Mouse (Mus musculus): ENCODE measurements around the gene Rit1.
"Not testable (repeated sequence)": the region's sequence is repeated elsewhere in the genome, so short reads cannot be mapped to it uniquely, and the experiment has no call there.

Gene Rit1

DNA sequence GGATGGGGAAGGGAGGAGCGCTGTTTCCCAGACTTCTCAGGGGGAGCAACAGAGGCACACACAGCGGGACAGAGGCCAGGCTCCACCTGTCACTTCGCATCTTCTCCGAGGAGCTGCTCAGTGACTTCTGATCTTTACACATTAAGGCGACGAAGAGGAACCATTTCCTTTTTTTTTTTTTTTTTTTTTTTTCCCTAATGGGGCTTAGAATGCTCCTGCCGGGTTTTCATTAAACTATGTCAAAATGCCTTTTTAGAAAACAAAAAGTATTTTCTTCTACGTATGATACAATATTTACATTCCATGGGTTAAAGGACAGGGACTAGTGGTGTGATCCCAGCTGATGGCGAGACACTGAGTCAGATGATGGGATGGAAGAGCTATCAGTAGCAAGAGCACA, 28.9 kb downstream of the Rit1 start:
- no peak for DNase-seq

DNA sequence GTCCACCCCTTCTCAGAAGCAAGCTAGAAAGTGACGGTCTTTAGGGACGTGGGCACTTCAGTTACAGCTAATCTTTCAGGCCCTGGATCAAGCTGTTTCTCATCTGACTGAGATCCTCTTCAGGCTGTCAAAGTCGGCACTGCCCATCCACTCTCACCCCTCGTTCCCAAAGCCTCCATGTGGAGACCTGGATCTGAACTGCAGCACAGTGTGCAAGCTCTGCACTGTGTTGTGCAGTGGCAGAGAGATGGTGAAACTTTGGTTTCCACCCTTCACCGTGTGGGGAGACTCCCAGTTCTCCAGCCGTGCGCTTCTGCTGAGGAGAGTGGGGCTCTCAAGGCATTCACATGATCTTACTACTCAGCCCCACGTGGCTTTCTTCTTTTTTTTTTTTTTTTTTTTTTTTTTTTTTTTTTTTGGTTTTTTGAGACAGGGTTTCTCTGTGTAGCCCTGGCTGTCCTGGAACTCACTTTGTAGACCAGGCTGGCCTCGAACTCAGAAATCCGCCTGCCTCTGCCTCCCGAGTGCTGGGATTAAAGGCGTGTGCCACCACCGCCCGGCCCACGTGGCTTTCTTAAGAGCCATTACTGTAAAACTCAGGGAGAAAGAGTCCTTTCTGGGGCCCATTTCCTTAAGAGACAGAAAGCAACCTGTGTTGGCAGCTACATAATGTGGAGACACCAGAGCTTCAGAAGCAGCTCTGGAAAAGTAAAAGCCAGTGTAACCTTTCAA, 29.7 kb downstream of the Rit1 start:
- no peak for DNase-seq

DNA sequence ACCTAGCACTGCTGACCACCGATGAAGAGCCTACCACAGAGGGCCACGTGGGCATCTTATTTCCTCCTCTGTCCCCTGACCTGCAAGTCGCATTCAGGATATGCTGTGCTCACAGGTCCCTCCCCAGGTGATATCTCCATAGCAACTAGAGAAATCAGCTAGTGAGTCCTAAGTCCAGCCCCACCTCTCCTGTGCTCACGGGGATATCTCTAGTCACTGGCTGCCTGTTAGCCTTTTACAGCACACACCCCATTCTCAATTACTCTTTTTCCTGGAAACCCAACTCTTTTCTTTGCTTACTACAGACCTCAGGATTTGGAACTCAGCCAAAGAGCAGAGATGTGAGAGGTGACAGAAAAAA, 30.2 kb downstream of the Rit1 start:
- DNase-seq: no peak

DNA sequence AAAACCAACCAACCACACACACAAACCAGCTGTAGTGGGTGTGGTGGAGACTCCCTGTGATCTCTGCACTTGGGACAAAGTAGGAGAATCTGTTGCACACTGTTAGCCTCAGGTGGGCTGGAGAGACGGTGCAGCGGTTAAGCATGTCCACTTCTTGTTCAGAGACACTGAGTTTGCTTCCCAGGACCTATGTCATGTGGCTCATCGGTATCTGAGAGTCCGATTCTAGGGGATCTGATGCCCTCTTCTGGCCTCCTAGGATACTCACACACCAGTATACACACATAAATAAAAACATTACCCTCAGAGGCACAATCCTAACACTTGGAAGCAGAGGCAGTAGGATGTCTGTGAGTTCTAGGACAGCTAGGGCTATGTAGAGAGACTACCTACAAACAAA, 37.6 kb downstream of the Rit1 start:
- no peak for DNase-seq

DNA sequence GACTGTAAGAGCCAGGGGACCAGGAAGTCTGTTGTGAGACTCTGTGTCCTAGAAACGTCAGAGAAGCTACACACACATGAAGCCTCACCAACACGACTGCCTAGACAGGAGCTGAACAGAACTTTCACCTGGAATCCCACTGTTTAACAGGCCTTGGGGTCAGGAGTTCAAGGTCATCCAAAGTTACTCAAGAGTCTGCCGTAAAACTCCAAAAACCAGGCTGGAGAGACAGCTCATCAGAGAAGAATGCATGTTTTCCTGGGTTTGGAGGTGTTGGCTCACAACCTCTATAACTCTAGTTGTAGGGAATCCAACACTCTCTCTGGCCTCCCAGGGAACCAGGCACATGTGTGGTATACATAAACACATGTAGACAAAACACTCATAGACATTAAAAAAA, 38.9 kb downstream of the Rit1 start:
- DNase-seq: no peak

DNA sequence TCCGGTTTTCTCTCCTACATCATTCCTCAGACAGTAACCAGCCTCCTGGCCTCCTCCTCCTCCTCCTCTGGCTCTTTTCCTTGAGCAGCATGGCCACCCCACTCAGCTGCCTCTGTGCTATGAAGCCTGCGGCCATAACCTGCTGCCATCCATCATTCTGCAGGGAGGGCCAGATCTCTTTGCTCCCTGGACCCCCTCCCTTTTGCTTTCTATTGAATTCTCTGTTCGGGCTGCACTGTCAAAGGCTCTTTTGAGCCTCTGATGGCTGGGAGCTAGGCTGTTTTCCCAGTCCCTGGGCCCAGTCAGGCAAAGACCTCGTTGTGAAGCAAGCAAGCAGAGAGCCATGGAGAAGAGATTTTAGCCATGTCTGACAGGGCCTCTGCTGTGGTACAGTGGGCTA, 39.6 kb downstream of the Rit1 start:
- no peak for DNase-seq

DNA sequence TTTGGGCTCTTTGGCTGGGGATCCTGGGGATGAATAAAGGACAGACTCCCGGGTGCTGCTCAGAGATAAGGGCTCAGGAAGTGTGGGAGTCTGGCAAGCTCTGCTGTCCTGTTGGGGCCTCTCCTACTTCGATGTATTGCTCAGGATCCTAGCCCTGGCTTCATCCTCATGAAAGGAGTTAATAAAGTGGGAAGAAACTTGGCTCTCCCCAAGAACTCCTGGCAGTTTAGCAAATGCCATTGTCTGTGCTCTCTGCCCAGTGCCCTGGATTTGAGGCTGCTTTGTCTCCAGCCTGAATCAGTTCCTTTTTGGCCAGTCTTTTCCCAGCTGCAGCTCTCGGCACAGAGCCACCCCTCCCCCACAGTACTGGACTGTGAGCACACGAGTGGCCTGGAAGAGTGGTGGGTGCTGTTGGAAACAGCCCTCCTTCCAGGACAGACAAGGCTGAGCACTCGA, 41.4 kb downstream of the Rit1 start:
- DNase-seq: peak; percentile 59

DNA sequence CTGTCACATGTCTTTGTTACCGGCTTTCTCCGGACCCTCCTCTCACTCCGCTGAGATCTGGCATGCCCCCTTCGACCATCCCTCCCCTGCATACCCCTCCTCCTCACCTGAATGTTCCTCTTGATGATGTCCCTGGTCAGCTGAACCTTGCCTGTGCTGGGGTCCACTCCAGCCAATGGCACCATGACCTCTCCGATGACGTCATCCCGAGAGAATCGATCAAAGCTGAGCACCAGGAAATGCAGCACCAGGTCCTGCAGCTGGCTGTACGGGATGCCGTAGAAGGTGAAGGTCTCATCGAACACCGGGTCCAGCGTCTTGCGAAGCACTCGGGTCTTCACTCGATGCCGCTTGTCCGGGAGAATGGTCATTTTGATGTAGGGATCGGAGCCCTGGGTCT, 45.0 kb downstream of the Rit1 start:
- DNase-seq: no peak

DNA sequence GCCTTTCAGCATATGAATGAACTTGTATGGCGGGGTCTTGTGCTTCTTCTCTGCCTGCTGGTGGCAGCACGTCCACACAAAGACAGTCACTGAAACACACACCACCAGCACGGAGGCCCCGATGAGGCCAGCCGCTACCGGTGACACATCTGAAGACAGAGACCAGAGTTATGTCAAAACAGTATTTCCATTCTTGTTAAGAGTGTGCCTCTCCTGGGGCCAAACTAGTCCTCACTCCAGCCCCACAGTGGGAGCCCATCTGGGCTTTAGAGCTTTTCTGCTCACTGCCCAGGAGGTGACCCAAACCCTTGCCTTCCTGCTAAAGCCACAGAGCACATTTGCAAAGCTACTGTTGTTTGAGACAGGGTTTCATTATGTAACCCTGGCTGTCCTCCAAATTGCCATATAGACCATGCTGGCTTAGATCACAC, 45.8 kb downstream of the Rit1 start:
- DNase-seq: peak; percentile 32

DNA sequence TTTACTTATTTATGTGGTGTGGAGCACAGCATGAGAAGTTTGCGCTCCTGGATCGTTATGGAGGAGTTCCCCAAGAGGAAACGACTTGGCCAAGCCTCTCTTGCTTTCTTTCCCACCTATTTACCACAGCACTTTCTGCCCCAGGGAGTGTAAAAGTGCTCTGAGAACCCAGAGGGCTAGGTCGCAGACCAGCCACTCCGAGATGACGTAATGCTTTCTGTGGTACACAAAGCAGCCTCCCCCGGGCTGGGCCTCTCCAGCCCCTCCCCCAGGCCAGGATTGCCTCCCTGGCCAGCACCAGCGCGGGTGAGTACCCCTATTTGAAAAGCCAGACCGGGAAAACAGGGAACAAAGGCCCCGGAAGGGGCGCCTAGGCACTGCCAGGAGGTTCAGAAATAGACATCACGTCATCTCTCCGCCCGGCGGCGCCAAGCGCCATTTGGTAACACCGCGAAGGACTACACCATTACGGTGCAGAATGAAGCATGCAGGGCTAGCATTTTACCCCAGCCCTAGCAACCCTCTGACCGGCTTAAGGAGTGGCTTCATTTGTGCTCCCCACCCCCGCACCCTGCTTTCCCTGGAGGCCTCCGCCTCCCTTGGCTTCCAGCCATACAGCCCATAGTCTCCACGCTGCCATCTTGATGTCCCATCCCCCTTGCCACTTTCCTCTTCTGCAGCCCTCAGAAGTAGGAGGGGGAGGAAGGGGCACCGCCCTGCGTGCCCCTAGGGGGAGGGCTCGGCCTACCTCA, 54.7 kb downstream of the Rit1 start:
- DNase-seq: peak; percentile 76

DNA sequence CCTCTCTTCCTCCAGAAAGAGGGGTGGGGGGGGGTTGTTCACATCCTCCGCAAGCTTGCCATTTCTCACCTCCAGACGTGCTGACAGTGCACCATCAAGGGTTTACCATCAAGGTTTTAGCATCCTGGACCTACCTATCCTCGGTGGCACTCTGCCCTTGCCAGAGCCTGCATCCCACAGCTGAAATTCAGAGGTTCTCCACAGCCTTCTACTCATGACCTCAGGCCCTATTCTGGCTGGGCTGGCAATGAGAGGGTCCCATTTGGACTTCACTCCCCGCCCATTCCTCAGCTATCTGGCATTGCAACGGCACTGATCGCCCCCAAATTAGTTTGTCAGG, 55.3 kb downstream of the Rit1 start:
- DNase-seq: not testable (repeated sequence)

DNA sequence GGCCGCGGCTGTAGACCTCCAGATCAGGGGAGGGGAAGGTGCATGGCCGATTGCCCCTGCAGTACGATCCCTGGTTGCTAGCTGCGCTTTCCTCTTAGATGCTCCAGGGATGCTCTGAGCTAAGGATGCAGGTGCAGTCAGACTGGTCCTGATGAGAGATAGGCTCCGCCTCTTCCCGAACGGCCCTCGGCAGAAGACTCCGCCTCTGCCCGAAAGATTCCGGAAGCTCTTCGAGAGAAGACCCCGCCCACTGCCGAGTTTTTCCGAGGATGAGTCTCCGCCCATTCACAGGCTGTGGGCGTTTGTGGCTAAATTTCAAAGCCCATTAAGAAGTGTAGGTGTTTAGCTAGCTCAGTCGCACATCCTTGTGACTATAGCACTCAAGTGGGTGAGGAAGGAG, 55.8 kb downstream of the Rit1 start:
- DNase-seq: peak; percentile 94

DNA sequence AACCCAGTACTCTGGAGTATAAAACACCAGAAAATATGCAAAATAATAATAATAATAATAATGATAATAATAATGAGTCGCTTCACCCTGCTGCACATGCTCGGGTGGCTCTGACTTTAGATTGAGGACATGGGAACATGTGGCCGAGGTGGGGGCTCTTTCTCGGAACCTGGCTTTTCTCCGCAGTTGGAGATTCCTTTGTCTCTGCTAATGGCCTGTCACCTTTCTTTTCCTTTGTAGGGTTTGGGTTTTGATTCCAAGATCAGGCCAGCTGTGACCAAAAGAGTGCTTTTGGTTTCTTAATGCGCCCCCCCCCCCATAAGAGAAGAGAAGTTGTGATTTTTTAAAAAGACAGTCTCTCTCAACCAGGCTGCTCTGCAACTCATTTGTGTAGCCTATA, 56.5 kb downstream of the Rit1 start:
- not testable (repeated sequence) for DNase-seq

DNA sequence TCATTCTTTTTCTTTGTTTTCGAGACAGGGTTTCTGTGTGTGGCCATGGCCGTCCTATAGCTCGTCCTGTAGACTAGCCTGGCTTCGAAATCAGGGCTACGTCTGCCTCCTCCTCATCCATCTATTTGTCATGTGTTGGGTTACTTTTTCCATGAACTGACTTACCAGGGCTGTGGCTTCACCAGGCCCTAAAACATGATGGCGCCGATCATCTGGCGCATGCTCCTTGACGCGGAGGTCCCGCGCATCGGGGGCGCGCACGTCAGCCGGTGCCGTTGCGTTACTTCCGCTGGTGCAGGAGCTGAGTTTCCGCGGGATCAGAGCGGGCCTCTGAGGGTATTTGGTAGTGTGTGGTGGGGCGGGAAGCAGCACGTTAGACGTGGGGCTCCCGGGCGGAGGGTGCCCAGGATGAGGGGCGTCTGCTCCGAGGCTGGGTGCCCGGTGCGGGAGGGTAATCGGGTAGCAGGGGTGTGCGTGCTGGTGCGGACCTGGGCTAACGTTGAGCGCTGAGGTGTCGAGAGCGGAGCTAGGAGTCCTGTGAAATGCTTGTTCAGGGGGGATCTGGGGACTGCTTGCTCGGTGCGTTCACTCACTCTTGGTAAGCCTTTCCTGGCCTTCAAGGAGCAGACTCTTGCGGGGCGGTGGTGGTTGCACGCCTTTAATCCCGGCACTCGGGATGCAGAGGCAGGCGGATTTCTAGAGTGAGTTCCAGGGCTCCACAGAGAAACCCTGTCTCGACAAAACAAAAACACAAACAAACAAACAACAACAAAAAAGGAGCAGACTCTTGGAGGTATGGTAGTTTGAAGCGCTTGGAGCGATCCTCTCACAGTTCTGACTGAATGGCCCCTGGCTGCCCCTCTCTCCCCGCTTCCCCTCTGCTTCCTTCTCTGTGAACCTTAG, 58.6 kb downstream of the Rit1 start, which contains the start of gene Syt11:
Gene Syt11, minus strand, starts transcription at position 226 of the 903 bp plus-strand sequence.
- peak; percentile 44 for DNase-seq

Measured in cerebellum, adult 8-10 months (tissue).